Mouse (Mus musculus) kidney, postnatal 25 days (tissue): ENCODE data around the gene Lrrc10.
"Not testable (repeated sequence)": the region's sequence is repeated elsewhere in the genome, so short reads cannot be mapped to it uniquely, and the experiment has no call there.

Source experiments
- DNase-seq, 2 experiments: peaks; one replicate each; pipeline ENCODE4 v3.0.0; 2021; ENCODE audit warnings: mixed read lengths in 2 of 2

Gene Lrrc10

DNA sequence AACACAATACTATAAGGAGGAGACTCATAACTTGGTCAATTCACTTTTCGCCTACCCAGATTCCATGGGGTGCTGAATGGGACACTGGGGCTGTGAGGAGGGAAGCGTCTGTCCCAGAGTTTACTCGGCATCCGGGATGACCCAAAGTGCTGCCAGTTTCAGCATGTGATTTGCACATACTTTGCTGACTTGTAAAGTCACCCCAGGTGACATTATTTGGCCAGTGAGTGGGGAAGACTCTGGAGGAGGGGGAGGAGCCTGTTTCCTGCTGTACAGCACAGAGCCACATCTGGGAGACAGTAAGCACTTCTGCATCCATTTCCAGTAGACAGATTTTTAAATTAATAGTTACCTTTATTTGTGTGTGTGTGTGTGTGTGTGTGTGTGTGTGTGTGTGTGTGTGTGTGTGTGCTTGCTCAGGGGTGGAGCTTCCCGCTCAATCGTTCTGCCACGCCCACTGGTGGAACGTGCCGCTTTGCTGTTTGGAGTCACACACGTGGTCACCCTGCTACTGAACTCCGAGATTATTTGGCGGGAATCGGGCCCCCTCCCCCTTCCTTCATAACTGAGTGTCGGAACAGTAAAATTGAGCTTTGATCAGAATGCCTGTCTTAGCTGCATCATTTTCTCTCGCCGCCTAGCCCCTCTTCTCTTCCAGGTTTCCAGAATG is 1.5 kb upstream of the Lrrc10 start:
- not testable (repeated sequence) for DNase-seq

DNA sequence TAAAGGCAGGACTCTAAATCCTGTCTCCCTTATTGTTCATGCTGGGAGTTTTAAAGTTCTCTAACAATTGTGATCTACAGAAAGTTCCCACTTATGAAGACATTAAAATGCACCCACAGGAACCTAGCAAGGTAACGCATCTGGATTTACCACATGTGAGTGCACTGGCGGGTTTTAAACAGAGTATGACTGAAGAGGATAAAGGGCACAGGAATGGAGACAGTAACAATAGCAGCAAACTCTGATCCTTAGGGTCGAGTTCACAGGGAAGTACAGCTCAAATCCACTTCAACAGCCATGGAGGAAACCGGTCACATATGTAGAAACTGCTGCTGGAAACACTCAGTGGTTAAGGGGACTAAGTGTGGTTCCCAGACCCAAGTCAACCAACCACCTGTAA is 4.1 kb downstream of the Lrrc10 start:
- DNase-seq: no peak

DNA sequence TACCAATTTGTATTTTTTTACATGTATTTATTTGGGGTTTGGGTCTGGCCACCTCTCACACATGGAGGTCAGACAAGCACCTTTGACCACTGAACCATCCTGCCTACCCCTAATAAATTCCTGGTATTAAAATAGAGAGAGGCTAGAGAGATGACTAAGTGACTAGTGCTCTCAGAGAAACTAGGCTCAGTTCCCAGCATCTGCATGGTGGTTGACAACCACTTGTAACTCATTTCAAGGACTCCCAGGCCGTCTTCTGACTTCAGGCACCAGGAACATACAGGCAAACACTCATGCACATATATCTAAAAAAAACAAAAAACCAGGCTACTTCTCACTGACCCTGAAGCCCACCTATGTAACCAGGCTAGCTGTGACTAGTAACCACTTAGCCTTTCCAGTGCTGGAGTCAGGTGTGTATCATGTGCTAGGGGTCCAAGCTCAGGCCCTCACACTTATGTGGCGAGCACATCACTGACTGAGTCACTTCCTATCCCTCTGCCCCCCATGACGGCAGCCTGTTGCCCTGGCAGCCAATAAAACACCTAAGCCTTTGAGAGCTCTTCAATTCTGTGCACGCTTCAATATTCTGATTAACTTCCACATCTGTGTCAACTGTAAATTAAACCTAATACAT is 4.9 kb downstream of the Lrrc10 start:
- no peak for DNase-seq

DNA sequence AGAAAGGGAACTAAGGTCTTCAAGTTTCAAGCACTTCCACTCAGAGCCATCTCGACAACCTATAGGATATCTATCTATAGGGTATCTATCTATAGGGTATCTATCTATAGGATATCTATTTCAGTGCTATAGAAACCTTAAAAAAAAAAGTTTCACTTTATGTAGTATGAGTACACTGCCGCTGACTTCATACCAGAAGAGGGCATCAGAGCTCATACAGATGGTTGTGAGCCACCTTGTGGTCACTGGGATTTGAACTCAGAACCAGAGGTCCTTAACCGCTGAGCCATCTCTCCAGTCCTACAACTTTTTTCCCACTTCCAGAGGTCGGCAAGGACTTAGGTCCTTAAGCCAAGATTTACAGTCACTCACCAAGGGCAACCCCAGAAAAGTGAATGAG is 10.5 kb downstream of the Lrrc10 start:
- no peak for DNase-seq

DNA sequence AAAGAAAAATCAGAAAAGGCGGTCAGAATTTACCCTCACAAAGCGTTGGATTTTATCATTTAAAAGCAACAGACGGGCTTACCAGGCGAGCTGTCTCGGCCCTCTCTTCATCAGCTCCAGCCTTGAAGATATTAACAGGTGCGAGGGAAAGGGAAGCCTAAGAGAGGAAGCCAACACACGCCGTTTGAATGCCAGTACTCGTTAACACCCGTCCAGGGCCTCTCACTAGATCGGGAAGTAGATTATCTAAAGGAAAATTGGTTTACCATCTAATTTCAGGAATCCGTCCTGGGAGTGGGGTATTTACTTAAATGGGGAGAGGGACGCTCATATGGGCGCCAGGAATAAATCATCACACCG is 17.7 kb downstream of the Lrrc10 start:
- DNase-seq: no peak

DNA sequence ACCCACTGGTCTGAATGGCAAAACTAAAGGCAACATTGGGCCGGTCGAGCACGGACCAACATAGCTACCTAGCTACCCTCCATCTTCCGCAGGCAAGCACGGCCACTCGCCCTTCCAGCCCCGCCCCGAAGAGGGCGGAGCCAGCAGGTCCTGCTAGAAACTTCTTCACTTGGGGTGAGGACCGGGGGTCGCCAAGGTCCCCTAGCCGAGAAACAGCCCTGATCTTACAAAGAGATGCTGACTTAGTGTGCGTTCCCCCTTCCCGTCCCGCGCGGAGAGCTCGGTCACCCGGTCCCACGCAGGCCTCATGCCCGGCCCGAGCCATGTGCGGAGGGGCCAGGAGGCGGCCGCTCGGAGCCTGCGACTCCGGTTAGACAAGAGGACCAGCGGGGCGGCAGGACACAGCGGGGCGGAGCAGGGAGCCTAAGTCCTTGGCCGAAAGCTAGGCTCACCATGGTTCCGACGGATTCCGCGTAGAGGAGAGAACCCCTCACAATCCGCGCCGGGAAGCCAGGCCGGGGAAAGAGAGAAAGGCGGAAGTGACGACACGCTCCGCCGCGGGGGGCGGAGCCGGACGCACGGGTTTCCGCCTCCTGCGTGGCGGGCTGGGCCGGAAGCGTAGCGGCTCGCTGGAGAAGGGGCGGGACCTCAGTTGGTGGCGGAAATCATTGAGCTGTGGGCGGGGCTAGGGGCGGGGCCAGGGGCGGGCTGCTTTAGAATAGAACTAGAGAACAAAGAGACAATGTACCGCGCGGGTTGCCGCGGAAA is 18.3 kb downstream of the Lrrc10 start, which contains the start of gene Cct2:
TSS of gene Cct2 (minus strand) at position 561 of the 768 bp plus-strand sequence.
- peak; percentile 94 to 95 for DNase-seq

DNA sequence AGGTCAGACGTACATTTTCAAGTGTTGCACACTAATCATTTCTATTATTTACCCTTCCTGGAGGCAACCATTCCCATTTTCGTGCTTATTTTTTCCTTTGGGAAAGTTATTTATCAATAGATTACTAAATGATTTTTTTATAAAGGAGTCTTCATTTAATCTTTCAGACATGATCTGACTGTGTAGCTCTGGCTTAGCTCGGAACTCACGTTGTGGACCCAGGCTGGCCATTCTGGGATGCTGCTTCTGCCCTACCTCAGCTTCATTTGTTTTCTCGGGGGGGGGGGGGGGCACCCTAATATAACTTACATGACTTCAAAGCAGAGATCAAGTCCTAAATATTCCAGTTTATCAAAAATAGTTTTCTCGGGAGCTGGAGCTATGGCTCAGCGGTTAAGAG is 18.9 kb downstream of the Lrrc10 start:
- no peak for DNase-seq

DNA sequence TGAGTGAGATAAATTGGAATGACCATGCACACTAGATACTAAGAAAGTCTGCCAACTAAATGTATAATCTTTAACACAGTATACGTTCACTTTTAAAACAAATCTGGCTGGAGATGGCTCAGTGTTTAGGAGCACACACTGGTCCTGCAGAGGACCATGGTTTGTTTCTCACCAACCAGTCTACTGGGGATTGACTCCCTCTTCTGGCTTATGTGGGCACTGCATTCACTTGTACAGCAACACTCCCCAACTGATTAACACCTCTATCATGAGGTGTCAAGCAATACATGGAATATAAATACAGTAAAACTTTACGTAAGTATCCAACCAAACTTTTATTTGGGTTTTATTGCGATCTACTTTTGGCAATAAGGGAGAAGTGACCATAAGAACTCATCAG is 24.0 kb downstream of the Lrrc10 start:
- no peak for DNase-seq

DNA sequence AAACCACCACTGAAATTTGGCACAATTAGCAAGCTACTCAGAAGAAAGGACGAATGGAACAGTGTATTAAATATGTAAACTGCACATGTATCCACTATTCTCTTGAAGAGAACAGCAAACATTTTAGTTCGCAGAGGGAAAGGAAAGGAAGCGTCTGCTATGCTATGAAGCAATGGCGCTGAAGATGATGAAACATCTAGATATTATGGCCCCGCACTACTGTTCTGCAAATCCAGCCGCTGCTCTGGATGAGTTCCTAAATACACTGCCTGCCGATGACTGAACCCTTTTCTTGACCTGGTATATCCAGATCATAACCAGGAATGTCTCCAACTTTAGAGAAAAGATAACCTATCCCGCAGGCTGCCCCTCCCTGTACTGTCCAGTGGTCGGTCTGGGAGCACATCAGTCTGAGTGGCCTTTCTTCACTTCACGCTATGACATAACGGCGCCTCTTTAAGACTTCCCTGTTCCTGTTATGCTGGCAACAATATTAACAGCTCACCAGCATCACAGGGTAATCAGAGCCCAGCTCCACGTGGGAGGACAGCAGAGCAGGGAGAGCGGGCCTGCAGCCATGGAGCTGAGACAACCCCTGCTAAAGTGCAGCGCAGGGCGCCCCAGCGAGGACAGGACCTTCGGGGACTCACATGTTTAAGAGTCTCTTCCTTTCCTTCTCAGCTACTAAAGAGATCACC is 27.2 kb downstream of the Lrrc10 start:
- DNase-seq: no peak

DNA sequence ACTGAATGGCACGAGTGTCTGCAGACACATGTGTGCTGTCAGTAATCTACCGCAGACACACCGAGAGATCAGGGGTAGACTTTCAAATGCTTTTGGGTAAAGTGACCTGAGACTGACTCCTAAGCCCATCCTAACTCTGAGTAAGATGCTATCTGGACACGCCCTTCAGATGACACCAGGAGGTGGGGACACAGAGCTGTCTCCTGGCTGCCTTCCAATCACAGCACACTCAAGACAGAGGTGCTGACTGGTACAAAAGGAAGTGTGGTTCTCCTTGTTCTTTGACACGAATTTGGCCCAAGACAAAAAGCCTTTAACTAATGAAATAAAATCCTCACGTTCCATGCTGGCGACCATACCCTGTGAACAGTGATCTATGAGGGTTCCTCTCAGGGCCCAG is 28.0 kb downstream of the Lrrc10 start:
- no peak for DNase-seq

DNA sequence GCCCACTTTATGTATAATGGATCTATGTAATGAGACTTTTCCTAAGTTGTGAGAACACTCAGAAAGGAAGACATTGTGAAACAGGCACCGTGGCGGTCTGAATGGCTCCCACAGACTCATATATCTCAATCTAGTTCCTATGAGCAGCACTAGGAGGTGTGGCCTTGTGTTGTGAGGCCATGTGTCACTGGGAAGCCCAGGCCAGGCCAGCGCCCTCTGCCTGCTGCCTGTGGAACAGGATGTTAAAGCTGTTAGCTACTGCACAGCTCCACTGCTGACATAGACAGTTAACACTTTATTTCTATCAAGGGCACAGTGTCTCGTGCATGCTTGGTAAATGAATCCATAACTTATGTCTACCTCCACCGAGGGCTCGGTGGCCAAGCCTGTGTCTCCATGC is 33.1 kb downstream of the Lrrc10 start:
- peak; percentile 51 to 54 for DNase-seq

DNA sequence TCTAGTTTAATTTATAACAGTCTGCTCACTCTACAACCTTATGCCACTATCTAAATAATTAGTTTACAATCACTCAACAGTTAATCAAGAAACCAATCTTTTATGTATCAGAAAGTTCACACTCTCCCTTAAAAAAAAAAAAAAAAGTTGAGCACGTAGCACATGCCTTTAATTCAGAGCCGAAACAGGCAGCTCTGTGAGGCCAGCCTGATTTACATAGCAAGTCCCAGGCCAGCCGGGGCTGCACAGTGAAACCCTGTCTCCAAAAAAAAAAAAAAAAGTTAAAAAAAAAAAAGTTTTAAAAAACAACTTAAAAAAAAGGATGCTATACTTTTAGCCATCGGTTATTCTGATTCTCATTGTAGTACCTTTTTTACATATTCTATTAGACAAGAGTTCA is 36.2 kb downstream of the Lrrc10 start:
- DNase-seq: no peak

DNA sequence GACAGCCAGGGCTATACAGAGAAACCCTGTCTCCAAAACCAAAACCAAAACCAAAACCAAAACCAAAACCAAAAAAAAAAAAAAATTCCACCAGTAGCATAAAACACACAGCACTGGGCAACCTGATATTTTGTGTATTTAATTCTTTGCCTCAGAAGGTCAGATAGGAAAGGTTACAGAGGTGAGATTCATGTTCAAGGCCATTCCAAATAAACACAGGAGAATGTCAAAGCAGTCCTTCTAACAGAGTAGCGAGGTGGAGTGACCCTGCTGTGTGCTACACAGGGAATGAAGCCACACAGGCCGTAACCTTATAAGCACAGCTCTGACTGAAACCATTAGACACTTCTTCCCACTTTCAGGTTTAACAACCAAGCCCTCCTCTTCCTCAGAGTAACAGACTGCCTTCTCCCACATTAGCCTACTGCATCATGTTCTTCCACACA is 36.8 kb downstream of the Lrrc10 start:
- no peak for DNase-seq

DNA sequence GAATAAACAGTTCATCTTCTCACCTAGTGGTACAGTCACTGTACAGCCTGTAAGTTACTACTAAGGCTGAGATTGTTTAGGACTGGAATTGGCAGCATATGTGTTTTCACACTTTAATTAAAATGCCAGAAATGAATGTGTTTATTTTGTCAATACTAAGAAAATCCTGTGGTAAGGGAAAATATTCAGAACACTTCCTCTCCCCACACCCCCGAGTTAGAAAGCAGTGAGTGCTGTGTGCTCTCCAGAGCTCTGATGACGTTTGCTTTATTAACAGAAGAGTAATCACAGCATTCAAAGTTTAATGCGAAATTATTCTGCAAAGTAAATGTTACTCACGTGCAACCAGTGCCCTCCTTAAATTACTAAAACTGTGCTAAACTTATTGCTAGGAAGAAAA is 44.5 kb downstream of the Lrrc10 start:
- no peak for DNase-seq

DNA sequence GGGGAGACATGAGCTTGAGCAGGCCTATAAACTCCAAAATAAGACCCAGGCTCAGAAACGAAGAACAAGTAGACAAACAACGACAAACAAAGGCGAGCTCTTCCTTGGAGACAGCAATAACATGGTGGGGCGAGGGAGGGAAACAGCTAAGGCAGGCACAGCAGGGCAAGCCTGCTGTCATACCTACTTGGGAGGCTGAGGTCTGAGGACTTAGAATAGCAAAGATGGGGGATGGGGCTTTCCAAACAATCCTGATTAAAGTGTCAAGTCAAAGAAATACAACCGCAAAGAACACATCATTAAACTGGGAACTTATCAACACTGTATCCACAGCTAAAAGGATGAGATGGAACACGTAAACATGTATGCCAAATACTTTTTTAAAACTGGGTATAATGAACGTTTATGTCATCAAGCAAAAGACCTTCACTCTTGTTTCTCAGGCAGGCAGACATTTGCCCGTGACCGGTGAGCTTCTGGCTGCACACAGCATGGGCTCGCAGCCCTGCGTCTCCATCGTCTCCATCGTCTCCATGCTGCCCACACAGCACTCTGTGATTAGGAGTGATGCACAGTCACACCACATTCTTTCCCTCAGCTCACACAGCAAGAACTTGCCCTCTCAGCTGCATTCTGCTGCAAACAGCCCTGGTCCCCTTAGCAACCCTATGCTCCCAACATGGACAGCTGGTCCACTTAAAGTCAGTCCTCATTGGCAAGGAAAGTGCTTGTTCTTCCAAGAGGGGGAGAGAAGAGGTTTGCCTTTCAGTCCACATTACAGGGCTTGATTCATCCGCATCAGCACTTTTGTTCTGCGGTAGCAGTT is 49.6 kb downstream of the Lrrc10 start:
- DNase-seq: peak in 1 of 2 experiments; percentile 57

DNA sequence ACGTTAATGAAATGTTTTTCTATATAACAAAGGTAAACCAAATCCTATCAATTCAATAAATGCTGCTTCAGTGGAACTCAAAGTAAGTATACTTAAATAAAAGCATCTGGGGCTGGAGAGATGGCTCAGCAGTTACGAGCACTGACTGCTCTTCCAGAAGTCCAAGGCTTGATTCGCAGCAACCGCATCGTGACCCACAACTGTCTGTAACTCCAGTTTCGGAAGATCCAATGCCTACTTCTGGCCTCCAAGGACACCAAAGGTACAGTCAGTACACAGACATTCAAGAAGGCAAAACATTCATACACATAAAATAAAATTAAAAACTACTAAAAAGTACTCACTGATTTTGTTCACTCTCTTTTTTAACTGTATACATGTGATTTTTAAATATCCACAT is 51.0 kb downstream of the Lrrc10 start:
- no peak for DNase-seq
